Mouse (Mus musculus): Measurements from ENCODE around the gene Gmpr. TPM values are rescaled to one million over a fixed set of nuclear protein-coding genes. Genes with fewer than 3 reads are reported as not detected.

Gmpr gene
- polyA plus RNA-seq, 1 experiment, result 10.9 TPM

- Histone ChIP-seq H3K27ac (ENCODE audit: control insufficient read depth, insufficient read depth, low read depth, low read length, poor library complexity) (no peak overlapping the region), H3K4me1 (ENCODE audit: control insufficient read depth, insufficient read depth, low read length) (no peaks in the 10 kb centered on the region), H3K4me3 (replicated peaks; ENCODE audit: control insufficient read depth, low read depth, low read length) (no peak overlapping the region)
- 85% methylated on average over 9 of the region's 9 CpGs for WGBS
- no peak for TF ChIP-seq POLR2A (IDR thresholded peaks at IDR 0.05; ENCODE audit: borderline replicate concordance, control insufficient read depth, low read depth, low read length)
- no peak for TF ChIP-seq CTCF (IDR thresholded peaks at IDR 0.05; ENCODE audit: control insufficient read depth, insufficient read depth, low read length)
Observed at GRCm38 (mm10) chr13:45562011-45562410, 54.8 kb downstream of the Gmpr start.

GRCm38 (mm10) chr13:45564946-45565345 is 57.7 kb downstream of the Gmpr start:
- Histone ChIP-seq H3K4me3 (replicated peaks; ENCODE audit: control insufficient read depth, low read depth, low read length) (no peak overlapping the region), H3K27ac (ENCODE audit: control insufficient read depth, insufficient read depth, low read depth, low read length, poor library complexity) (no peak overlapping the region), H3K4me1 (ENCODE audit: control insufficient read depth, insufficient read depth, low read length) (no peaks in the 10 kb centered on the region)
- WGBS, result 82% methylated on average over 4 of the region's 4 CpGs
- TF ChIP-seq CTCF (IDR thresholded peaks at IDR 0.05; ENCODE audit: control insufficient read depth, insufficient read depth, low read length), result no peak
- no peak for TF ChIP-seq POLR2A (IDR thresholded peaks at IDR 0.05; ENCODE audit: borderline replicate concordance, control insufficient read depth, low read depth, low read length)

GRCm38 (mm10) chr13:45569932-45570331 is 62.7 kb downstream of the Gmpr start:
- TF ChIP-seq CTCF (IDR thresholded peaks at IDR 0.05; ENCODE audit: control insufficient read depth, insufficient read depth, low read length) (no peak), POLR2A (IDR thresholded peaks at IDR 0.05; ENCODE audit: borderline replicate concordance, control insufficient read depth, low read depth, low read length) (no peak)
- H3K27ac ChIP-seq (ENCODE audit: control insufficient read depth, insufficient read depth, low read depth, low read length, poor library complexity), result no peak overlapping the region
- no peaks in the 10 kb centered on the region for H3K4me1 ChIP-seq (ENCODE audit: control insufficient read depth, insufficient read depth, low read length)
- WGBS, result 78% methylated on average over 7 of the region's 7 CpGs
- no peak overlapping the region for H3K4me3 ChIP-seq (replicated peaks; ENCODE audit: control insufficient read depth, low read depth, low read length)

- Histone ChIP-seq H3K27ac (ENCODE audit: control insufficient read depth, insufficient read depth, low read depth, low read length, poor library complexity) (no peak overlapping the region), H3K4me1 (ENCODE audit: control insufficient read depth, insufficient read depth, low read length) (no peaks in the 10 kb centered on the region), H3K4me3 (replicated peaks; ENCODE audit: control insufficient read depth, low read depth, low read length) (no peak overlapping the region)
- TF ChIP-seq CTCF (IDR thresholded peaks at IDR 0.05; ENCODE audit: control insufficient read depth, insufficient read depth, low read length) (peak; percentile 88), POLR2A (IDR thresholded peaks at IDR 0.05; ENCODE audit: borderline replicate concordance, control insufficient read depth, low read depth, low read length) (no peak)
- WGBS, result 8% methylated on average over 6 of the region's 6 CpGs
Observed at GRCm38 (mm10) chr13:45571795-45572262, 64.6 kb downstream of the Gmpr start.

- WGBS, result 15% methylated on average over 4 of the region's 4 CpGs
- Histone ChIP-seq H3K4me3 (replicated peaks; ENCODE audit: control insufficient read depth, low read depth, low read length) (no peak overlapping the region), H3K27ac (ENCODE audit: control insufficient read depth, insufficient read depth, low read depth, low read length, poor library complexity) (no peak overlapping the region), H3K4me1 (ENCODE audit: control insufficient read depth, insufficient read depth, low read length) (no peaks in the 10 kb centered on the region)
- peak; percentile 65 for TF ChIP-seq CTCF (IDR thresholded peaks at IDR 0.05; ENCODE audit: control insufficient read depth, insufficient read depth, low read length)
- TF ChIP-seq POLR2A (IDR thresholded peaks at IDR 0.05; ENCODE audit: borderline replicate concordance, control insufficient read depth, low read depth, low read length), result no peak
Observed at GRCm38 (mm10) chr13:45572768-45573167, 65.5 kb downstream of the Gmpr start.

- Histone ChIP-seq H3K4me1 (ENCODE audit: control insufficient read depth, insufficient read depth, low read length) (no peaks in the 10 kb centered on the region), H3K27ac (ENCODE audit: control insufficient read depth, insufficient read depth, low read depth, low read length, poor library complexity) (no peak overlapping the region), H3K4me3 (replicated peaks; ENCODE audit: control insufficient read depth, low read depth, low read length) (no peak overlapping the region)
- TF ChIP-seq CTCF (IDR thresholded peaks at IDR 0.05; ENCODE audit: control insufficient read depth, insufficient read depth, low read length) (no peak), POLR2A (IDR thresholded peaks at IDR 0.05; ENCODE audit: borderline replicate concordance, control insufficient read depth, low read depth, low read length) (no peak)
- 84% methylated on average over 4 of the region's 4 CpGs for WGBS
Observed at GRCm38 (mm10) chr13:45576185-45576584, 68.9 kb downstream of the Gmpr start.

- WGBS, result 89% methylated on average over 5 of the region's 5 CpGs
- TF ChIP-seq POLR2A (IDR thresholded peaks at IDR 0.05; ENCODE audit: borderline replicate concordance, control insufficient read depth, low read depth, low read length) (no peak), CTCF (IDR thresholded peaks at IDR 0.05; ENCODE audit: control insufficient read depth, insufficient read depth, low read length) (no peak)
- Histone ChIP-seq H3K4me1 (ENCODE audit: control insufficient read depth, insufficient read depth, low read length) (no peaks in the 10 kb centered on the region), H3K27ac (ENCODE audit: control insufficient read depth, insufficient read depth, low read depth, low read length, poor library complexity) (no peak overlapping the region), H3K4me3 (replicated peaks; ENCODE audit: control insufficient read depth, low read depth, low read length) (no peak overlapping the region)
Observed at GRCm38 (mm10) chr13:45577366-45577765, 70.1 kb downstream of the Gmpr start.

- H3K4me3 ChIP-seq (replicated peaks; ENCODE audit: control insufficient read depth, low read depth, low read length), result no peak overlapping the region
- 42% methylated on average over 2 of the region's 2 CpGs for WGBS
- H3K27ac ChIP-seq (ENCODE audit: control insufficient read depth, insufficient read depth, low read depth, low read length, poor library complexity), result no peak overlapping the region
- TF ChIP-seq POLR2A (IDR thresholded peaks at IDR 0.05; ENCODE audit: borderline replicate concordance, control insufficient read depth, low read depth, low read length) (no peak), CTCF (IDR thresholded peaks at IDR 0.05; ENCODE audit: control insufficient read depth, insufficient read depth, low read length) (no peak)
- H3K4me1 ChIP-seq (ENCODE audit: control insufficient read depth, insufficient read depth, low read length), result no peaks in the 10 kb centered on the region
Observed at GRCm38 (mm10) chr13:45577784-45578183, 70.5 kb downstream of the Gmpr start.

GRCm38 (mm10) chr13:45579751-45580150 is 72.5 kb downstream of the Gmpr start:
- TF ChIP-seq CTCF (IDR thresholded peaks at IDR 0.05; ENCODE audit: control insufficient read depth, insufficient read depth, low read length), result no peak
- TF ChIP-seq POLR2A (IDR thresholded peaks at IDR 0.05; ENCODE audit: borderline replicate concordance, control insufficient read depth, low read depth, low read length), result no peak
- WGBS, result 82% methylated on average over 3 of the region's 3 CpGs

More at GRCm38 (mm10) chr13:45579751-45580150, 72.5 kb downstream of the Gmpr start:
- Histone ChIP-seq H3K27ac (ENCODE audit: control insufficient read depth, insufficient read depth, low read depth, low read length, poor library complexity) (no peak overlapping the region), H3K4me1 (ENCODE audit: control insufficient read depth, insufficient read depth, low read length) (no peaks in the 10 kb centered on the region), H3K4me3 (replicated peaks; ENCODE audit: control insufficient read depth, low read depth, low read length) (no peak overlapping the region)
